Mouse (Mus musculus): Measurements from ENCODE around the gene Olfr1053.
"Not testable (repeated sequence)": the region's sequence is repeated elsewhere in the genome, so short reads cannot be mapped to it uniquely, and the experiment has no call there.

Olfr1053 gene

DNA sequence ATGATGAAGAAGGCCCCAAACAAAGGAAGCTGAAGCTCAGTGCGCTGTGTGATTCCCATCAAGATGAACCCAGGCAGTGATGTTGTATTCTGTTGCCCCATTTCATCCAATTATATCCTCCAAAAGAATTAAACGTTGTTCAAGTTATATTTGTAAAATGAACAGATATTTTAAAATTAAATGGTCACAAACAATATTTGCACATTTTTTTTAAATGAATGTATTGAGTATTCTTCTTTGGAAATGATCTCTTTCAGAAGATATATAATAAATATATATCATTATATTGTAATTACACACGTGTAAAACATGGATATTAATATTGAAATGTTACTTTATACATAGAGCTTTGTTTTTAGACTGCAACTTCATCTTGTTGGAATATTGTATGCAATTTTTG is at the start of gene Olfr1053:
TSS of gene Olfr1053 (minus strand) at position 101 of the 400 bp plus-strand sequence.
- no peak for DNase-seq (ENCODE audit: low spot score)

DNA sequence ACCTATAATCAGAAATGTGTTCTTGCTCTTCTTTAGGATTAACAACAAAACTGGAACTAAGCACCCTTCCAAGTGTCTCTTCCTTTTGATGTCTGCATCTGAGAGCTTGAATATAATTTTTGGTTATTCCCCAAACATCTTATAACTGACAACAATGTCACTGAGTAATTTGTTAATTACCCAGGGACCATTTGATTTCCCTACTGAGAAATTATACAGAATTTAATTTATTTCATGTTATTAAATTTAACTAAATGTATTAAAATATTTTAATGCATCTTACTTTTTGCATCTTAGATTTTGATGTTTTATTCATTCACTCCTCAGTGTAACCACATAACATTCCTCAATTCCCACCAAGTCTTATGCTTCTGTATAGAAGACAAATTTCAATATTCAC is 47.3 kb upstream of the Olfr1053 start, which contains the start of gene Olfr1056:
TSS of gene Olfr1056 (minus strand) at position 101 of the 400 bp plus-strand sequence.
- DNase-seq (ENCODE audit: low spot score), result no peak

- DNase-seq (ENCODE audit: low spot score), result not testable (repeated sequence)
Observed at GRCm38 (mm10) chr2:86351751-86352150, 36.7 kb upstream of the Olfr1053 start.

DNA sequence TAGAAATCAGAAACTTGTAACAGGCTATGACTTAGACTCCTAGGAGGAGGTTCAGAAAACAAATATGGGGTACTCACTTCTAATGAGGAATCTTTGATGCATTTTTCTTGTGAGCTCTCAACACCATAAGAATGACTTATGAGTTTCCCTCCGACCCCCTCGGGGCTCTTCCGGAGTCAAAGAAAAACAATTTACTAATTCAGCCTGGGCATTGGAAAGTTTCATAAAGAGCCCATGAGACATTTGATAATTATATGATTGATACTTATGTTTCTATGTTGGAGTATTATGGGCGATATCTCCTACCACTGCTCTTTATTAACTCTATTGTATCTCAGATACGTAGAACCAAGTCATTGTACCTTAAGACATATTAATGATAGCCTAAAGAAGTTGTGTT is 35.1 kb upstream of the Olfr1053 start, which contains the start of gene Olfr1055:
TSS of gene Olfr1055 (minus strand) at position 101 of the 400 bp plus-strand sequence.
- DNase-seq (ENCODE audit: low spot score), result no peak

- no peak for DNase-seq (ENCODE audit: low spot score)
Observed at GRCm38 (mm10) chr2:86335333-86335732, 20.2 kb upstream of the Olfr1053 start, which contains the start of gene Olfr1054. Gene Olfr1054 (minus strand): TSS chr2:86335433.

GRCm38 (mm10) chr2:86292155-86292554 is 22.9 kb downstream of the Olfr1053 start, which contains the start of gene Olfr1052:
Gene Olfr1052 (plus strand): TSS chr2:86292455.
- no peak for DNase-seq (ENCODE audit: low spot score)

DNA sequence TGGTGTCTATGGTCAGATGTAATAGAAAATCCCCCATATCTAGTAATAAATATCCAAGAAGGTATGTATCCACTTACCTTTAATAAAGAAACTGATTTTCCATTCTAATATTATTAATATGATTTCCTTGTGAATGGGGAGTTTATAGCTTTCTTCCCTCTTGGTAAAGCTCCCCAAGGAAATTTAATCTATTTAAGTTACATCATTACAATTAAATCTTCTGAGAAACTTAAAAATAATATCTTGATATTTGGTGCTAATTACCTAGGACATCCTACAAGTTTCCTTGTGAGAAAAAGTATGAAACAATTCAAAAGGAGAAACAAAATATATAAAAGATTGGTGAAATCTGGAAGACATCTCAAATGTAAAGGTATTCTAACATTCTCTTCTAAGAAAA is 36.1 kb downstream of the Olfr1053 start, which contains the start of gene Olfr1051:
TSS of gene Olfr1051 (minus strand) at position 101 of the 400 bp plus-strand sequence.
- not testable (repeated sequence) for DNase-seq (ENCODE audit: low spot score)

All from embryo, embryonic 10.5 days (tissue).